Mouse (Mus musculus): ENCODE measurements around the gene Dclk2. TPM values are rescaled to one million over a fixed set of nuclear protein-coding genes. Genes with fewer than 3 reads are reported as not detected.
A peak's percentile ranks its signal among the peaks of the same experiment; 100 is the strongest.

The Dclk2 gene
- polyA plus RNA-seq, 1 experiment from 2014 or later: 14.1 TPM

DNA sequence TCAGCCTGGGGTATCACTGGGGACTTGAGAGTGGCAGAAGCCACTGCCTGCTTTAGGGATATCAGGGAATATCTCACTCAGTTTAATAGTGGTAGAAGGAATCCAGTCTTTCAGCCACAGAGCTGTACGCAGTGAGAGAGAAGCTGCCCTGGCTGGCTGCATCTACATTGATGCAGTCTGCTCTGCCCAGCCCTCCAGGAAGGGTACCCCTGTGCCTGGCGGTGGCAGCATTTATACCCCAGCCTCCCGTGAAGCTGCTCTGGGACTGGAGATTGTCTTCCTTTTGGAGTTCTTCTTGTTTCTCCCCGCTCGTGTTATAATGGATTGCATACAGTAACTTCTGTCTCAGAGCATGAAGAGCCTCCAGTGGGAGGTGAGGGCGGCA is 145.2 kb downstream of the Dclk2 start:
- peaks cover 29% of the 10 kb centered on the region for H3K4me1 ChIP-seq
- H3K27ac ChIP-seq: peak overlapping the region; percentile 75
- peak overlapping the region; percentile 26; the same call in 1 of the 2 replicates for H3K4me2 ChIP-seq
- 52% methylated on average over 6 of the region's 6 CpGs for WGBS
- no peak for ATAC-seq (ENCODE audit: insufficient number of reproducible peaks, insufficient read depth, low FRiP score, low TSS enrichment, low read depth)
- H3K4me3 ChIP-seq: no peak overlapping the region
- H3K9ac ChIP-seq: peak overlapping the region; percentile 32; the same call in 1 of the 2 replicates
- H3K9me3 ChIP-seq: no peaks in the 10 kb centered on the region
- no peaks in the 10 kb centered on the region for H3K27me3 ChIP-seq
- H3K36me3 ChIP-seq: peaks cover 23% of the 10 kb centered on the region

DNA sequence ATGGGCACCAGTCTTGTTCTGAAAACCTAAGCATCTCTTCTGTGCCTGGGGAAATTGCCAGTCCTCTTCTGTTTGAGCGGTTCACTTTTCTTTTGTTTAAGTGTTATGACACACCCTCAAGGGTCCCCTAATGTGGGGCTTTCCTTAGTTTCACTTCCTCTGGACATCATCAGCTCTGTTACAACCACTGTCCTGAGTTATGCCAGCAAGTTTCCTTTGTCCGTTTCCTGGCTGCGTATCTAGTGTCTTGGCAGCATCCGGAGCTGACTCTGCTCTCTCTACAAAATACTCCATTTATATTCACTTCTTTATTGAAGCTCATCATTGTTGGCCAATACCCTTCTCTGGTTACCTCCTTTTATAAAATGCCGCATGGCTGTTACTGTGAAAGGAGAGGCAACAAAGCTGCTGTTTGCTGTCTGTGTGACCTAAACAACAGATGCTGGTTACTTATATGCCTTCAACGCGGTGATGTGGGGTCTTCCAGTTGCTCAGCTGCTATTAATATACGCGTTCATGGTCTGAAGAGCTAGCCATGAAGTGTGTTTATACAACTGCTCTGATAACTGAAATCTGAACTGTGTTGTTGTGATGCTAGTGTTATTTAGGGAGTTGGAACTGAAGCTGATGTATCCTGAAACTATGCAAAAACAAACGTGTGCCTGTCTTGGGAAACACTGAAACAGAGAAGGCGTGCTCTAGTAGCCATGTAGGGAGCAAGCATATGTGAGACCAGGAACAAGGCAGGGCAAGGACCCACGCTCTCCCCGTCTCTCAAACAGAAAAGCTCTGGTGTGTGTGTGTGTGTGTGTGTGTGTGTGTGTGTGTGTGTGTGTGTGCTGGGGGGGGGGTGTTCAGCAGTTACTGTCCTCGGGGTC is 145.8 kb downstream of the Dclk2 start:
- ATAC-seq (ENCODE audit: insufficient number of reproducible peaks, insufficient read depth, low FRiP score, low TSS enrichment, low read depth): no peak
- peaks cover 32% of the 10 kb centered on the region for H3K4me1 ChIP-seq
- 54% methylated on average over 14 of the region's 14 CpGs for WGBS

DNA sequence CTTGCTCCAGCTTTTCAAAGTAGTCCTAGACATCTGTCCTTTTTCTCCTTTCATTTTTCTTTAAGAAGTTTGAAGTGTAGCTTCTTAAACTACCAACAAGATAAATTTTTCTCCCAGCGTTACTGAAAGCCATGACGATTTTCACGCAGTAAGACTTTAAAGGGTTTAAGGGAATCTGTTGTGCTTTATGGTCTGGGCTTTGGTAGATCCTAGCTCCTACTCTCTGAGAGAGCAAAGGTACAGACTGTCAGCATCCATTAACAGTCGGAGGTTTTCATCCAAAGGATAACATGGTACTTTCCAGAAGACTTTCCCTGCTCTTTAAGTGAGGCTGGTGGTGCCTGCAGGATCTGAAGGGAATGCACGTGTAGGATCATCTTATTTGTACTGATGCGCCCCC is 151.7 kb downstream of the Dclk2 start:
- ATAC-seq (ENCODE audit: insufficient number of reproducible peaks, insufficient read depth, low FRiP score, low TSS enrichment, low read depth): no peak
- Histone ChIP-seq H3K9ac (peak overlapping the region; percentile 49; the same call in 1 of the 2 replicates), H3K27me3 (no peaks in the 10 kb centered on the region), H3K36me3 (peaks cover 4% of the 10 kb centered on the region; the same call in 1 of the 2 replicates), H3K27ac (peak overlapping the region; percentile 78), H3K9me3 (no peaks in the 10 kb centered on the region), H3K4me2 (peak overlapping the region; percentile 48), H3K4me1 (peaks cover 21% of the 10 kb centered on the region), H3K4me3 (no peak overlapping the region)
- 33% methylated on average over 6 of the region's 6 CpGs for WGBS

More for the DNA sequence above, 145.8 kb downstream of the Dclk2 start:
- no peaks in the 10 kb centered on the region for H3K27me3 ChIP-seq
- H3K9ac ChIP-seq: no peak overlapping the region
- H3K4me2 ChIP-seq: peak overlapping the region; percentile 26; the same call in 1 of the 2 replicates
- peak overlapping the region; percentile 75 for H3K27ac ChIP-seq
- H3K4me3 ChIP-seq: no peak overlapping the region
- peaks cover 17% of the 10 kb centered on the region for H3K36me3 ChIP-seq
- H3K9me3 ChIP-seq: no peaks in the 10 kb centered on the region

DNA sequence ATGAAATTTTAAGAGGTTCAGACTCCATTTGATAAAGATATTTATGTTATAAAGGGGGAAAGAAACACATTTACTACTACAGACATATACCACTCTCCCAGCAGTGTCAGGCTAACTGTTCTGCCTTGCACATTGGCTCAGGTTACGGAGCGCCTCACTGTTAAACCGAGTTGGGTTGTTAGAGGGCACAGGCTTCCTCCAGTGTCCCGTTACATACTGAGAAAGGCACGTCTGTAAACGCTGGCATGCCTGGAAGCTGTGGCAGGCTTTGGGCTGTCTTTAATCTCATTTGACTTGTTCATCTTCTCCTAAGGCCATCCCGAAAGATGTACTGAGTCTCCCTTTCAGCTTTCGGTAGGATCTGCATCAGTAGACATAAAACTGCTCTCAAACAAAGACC is 152.1 kb downstream of the Dclk2 start:
- peak overlapping the region; percentile 49; the same call in 1 of the 2 replicates for H3K9ac ChIP-seq
- peaks cover 21% of the 10 kb centered on the region for H3K4me1 ChIP-seq
- ATAC-seq (ENCODE audit: insufficient number of reproducible peaks, insufficient read depth, low FRiP score, low TSS enrichment, low read depth): no peak
- WGBS: 5% methylated on average over 8 of the region's 8 CpGs
- H3K4me2 ChIP-seq: peak overlapping the region; percentile 48
- H3K27ac ChIP-seq: peak overlapping the region; percentile 78
- no peaks in the 10 kb centered on the region for H3K27me3 ChIP-seq
- H3K4me3 ChIP-seq: no peak overlapping the region
- H3K36me3 ChIP-seq: peaks cover under 1% of the 10 kb centered on the region; the same call in 1 of the 2 replicates
- no peaks in the 10 kb centered on the region for H3K9me3 ChIP-seq

DNA sequence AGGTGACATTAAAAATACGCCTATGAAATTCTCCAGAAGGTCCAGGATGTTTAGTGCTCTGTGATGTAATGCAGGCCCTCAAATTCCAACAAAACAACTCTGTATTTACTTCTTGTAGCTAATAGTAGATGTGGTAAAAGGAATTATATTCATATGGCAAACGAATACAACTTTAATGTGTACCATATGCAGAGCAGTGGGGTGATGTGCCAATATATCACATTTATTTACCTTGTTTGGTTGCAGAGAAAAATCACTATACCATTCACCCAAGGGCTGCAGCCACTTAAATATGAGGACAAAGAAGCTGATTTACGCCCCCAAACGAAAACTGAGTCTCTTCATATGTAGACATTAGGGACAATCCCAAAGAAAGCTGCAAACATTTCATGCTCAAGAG is 158.2 kb downstream of the Dclk2 start:
- H3K4me1 ChIP-seq: peaks cover 19% of the 10 kb centered on the region
- peak overlapping the region; percentile 90 for H3K27ac ChIP-seq
- WGBS: 46% methylated on average over 4 of the region's 4 CpGs
- H3K27me3 ChIP-seq: no peaks in the 10 kb centered on the region
- peak overlapping the region; percentile 28 for H3K4me2 ChIP-seq
- H3K4me3 ChIP-seq: no peak overlapping the region
- ATAC-seq (ENCODE audit: insufficient number of reproducible peaks, insufficient read depth, low FRiP score, low TSS enrichment, low read depth): 0 out of 2 replicates have a peak, but pooled peaks have one; percentile 27
- no peak overlapping the region for H3K9ac ChIP-seq
- H3K9me3 ChIP-seq: no peaks in the 10 kb centered on the region
- H3K36me3 ChIP-seq: no peaks in the 10 kb centered on the region

DNA sequence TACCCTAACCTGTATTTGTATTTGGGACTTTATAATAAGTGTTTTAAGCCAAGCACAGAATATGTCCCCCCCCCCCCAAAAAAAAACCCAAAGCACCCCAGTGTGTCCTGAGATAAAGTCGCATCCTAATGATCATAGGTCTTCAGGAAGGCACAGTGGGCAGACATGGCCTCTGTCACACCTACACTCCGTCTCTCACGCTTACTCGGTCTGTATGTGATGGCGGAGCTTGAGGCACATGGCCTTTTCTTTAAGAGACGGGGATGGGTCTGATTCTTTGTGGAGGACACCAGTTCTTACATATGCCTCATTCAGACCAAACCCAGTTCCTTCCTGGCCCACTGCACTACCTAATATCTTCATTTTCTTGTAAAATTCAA is 158.6 kb downstream of the Dclk2 start:
- Histone ChIP-seq H3K4me2 (peak overlapping the region; percentile 28), H3K27me3 (no peaks in the 10 kb centered on the region), H3K9ac (no peak overlapping the region), H3K4me3 (no peak overlapping the region), H3K9me3 (no peaks in the 10 kb centered on the region), H3K27ac (peak overlapping the region; percentile 90), H3K4me1 (peaks cover 17% of the 10 kb centered on the region), H3K36me3 (no peaks in the 10 kb centered on the region)
- no peak for ATAC-seq (ENCODE audit: insufficient number of reproducible peaks, insufficient read depth, low FRiP score, low TSS enrichment, low read depth)
- 72% methylated on average over 6 of the region's 6 CpGs for WGBS

DNA sequence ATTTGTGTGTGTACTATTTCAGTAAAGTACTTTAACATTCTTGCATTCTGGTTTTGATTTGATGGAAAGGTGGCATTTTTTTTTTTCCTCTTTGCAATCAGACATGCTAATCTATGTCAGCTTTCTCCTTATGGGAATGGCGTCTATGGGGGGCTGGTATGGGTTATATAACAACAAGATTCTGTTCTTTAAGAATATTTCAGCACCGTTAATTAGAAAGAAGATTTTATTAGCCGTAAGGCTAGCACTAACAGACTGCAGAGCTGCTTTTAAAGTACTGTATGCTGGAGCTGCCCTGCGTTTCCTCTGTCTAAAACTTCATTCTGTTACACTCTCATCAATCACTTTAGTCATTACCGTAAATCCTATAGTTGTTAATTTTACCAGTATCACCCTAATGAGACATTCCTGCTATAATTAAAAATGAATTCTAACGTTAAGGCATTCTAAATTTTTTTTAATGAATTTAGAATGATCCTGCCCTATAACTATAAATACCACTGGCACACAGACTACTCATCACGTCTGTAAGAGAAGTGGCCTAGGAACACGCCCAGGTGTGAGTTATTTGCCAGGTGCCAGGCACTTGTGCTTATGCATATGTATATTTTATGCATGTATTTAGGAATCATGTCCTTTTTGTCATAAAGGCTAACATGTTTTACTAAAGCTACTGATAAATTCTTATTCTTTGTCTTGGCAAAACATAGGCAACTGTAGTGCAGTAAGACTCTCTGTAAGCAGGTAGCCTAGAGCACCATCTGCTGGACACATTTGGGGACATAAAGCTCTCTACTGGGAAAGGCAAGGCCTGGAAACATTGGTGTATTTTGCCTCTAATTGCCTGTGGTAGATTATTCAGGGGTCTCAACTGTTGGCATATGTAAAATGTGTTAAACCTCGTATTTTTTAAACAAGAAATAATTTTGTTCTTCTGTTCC is 159.3 kb downstream of the Dclk2 start:
- peaks cover 18% of the 10 kb centered on the region for H3K4me1 ChIP-seq
- peak overlapping the region; percentile 45 for H3K4me2 ChIP-seq
- H3K27me3 ChIP-seq: no peaks in the 10 kb centered on the region
- ATAC-seq (ENCODE audit: insufficient number of reproducible peaks, insufficient read depth, low FRiP score, low TSS enrichment, low read depth): peak; percentile 78; the same call in 1 of the 2 replicates
- H3K9me3 ChIP-seq: no peaks in the 10 kb centered on the region
- 41% methylated on average over 9 of the region's 9 CpGs for WGBS
- no peak overlapping the region for H3K4me3 ChIP-seq
- peak overlapping the region; percentile 90 for H3K27ac ChIP-seq
- 0 out of 2 replicates have a peak overlapping the region, but pooled peaks have one; percentile 44 for H3K9ac ChIP-seq
- no peaks in the 10 kb centered on the region for H3K36me3 ChIP-seq

DNA sequence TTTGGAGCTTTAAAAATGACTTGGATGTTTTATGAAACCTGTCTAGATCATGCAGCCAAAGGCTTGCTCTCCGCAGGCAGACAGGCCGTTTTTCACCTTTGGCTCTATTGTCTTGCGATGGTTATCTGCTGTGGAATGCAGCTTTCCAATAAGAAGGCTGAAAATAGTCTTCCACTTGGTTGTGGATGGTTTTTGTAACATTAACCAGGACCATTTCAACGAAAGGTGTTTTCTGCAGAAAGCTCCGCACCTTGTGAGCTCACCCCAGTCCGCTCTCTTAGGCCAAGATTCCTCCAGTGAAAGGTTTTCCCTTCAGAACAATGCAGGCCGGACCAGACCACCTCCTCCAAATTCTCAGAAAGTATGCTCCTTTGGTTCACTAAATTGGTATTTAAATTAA is 160.2 kb downstream of the Dclk2 start:
- no peak for ATAC-seq (ENCODE audit: insufficient number of reproducible peaks, insufficient read depth, low FRiP score, low TSS enrichment, low read depth)
- H3K27me3 ChIP-seq: no peaks in the 10 kb centered on the region
- 52% methylated on average over 7 of the region's 7 CpGs for WGBS
- H3K4me1 ChIP-seq: peaks cover 18% of the 10 kb centered on the region
- H3K36me3 ChIP-seq: no peaks in the 10 kb centered on the region
- H3K27ac ChIP-seq: peak overlapping the region; percentile 90
- H3K4me3 ChIP-seq: no peak overlapping the region
- peak overlapping the region; percentile 45 for H3K4me2 ChIP-seq
- H3K9me3 ChIP-seq: no peaks in the 10 kb centered on the region
- peak overlapping the region; percentile 67 for H3K9ac ChIP-seq

DNA sequence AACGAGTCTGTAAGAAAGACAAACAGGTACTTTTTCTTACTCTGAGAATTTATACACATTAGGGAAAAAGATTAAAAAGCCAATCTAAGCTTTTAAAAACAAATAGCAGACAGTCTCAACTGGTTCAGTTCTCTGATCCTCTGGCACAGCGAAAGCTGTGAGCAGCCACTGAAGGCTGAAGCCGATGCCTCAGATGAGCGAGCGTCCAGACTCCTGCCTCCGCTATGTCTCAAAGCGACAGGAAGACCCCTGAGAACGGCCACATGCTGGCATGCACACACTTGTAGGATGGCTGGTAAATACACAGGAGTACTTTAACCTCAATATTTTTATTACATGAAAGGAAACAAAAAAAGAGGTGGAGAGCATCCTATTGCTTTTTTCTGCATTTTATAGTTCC is 160.8 kb downstream of the Dclk2 start:
- Histone ChIP-seq H3K4me2 (peak overlapping the region; percentile 44), H3K4me1 (peaks cover 23% of the 10 kb centered on the region), H3K9ac (peak overlapping the region; percentile 63; the same call in 1 of the 2 replicates), H3K9me3 (no peaks in the 10 kb centered on the region), H3K36me3 (no peaks in the 10 kb centered on the region), H3K27me3 (no peaks in the 10 kb centered on the region), H3K27ac (peak overlapping the region; percentile 87), H3K4me3 (peak overlapping the region; percentile 23)
- 41% methylated on average over 8 of the region's 8 CpGs for WGBS
- no peak for ATAC-seq (ENCODE audit: insufficient number of reproducible peaks, insufficient read depth, low FRiP score, low TSS enrichment, low read depth)

DNA sequence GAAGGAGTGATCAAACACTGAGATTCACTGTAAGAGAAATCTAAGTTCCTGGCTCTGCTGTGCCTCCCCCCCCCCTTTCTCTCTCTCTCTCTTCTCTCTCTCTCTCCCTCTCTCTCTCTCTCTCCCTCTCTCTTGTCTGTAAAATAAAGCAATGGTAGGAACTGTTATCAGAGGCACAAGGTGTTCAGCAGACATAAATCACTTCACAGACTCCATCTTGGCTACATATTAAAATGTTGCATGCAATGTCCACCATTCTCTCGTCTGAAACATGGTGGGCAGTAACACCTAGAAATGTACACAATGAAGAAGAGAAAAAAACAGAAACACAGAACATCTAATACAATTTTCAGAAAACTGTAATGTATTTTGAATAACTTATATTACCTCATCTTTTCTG is 161.3 kb downstream of the Dclk2 start:
- peak overlapping the region; percentile 18; the same call in 1 of the 2 replicates for H3K4me3 ChIP-seq

DNA sequence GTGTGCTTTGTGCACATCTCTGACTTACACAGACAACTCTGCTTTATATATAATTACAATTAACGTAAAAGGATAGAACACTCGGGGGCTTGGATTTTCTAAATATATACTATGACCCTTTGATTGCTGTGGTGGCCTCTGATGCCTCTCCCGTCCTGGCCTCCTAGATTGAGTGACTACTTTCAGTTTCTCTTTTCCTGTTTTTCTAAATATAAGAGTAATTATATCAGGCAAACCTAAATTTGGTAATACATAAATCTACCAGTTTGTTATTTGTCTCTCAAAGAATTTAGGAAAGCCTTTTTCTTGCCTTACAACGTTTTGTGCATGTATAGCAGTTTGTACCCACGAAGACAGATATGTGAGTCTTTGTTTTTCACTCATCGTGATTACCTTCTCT is 161.9 kb downstream of the Dclk2 start:
- whole genome bisulfite sequencing: 48% methylated on average over 6 of the region's 6 CpGs
- Histone ChIP-seq H3K27me3 (no peaks in the 10 kb centered on the region), H3K4me3 (peak overlapping the region; percentile 5), H3K4me1 (peaks cover 31% of the 10 kb centered on the region), H3K27ac (peak overlapping the region; percentile 83), H3K9me3 (no peaks in the 10 kb centered on the region), H3K4me2 (peak overlapping the region; percentile 44), H3K9ac (peak overlapping the region; percentile 59; the same call in 1 of the 2 replicates), H3K36me3 (no peaks in the 10 kb centered on the region)
- no peak for ATAC-seq (ENCODE audit: insufficient number of reproducible peaks, insufficient read depth, low FRiP score, low TSS enrichment, low read depth)

More for the DNA sequence above, 161.3 kb downstream of the Dclk2 start:
- ATAC-seq (ENCODE audit: insufficient number of reproducible peaks, insufficient read depth, low FRiP score, low TSS enrichment, low read depth): no peak
- Histone ChIP-seq H3K4me1 (peaks cover 28% of the 10 kb centered on the region), H3K9ac (peak overlapping the region; percentile 62), H3K9me3 (no peaks in the 10 kb centered on the region), H3K36me3 (no peaks in the 10 kb centered on the region), H3K27me3 (no peaks in the 10 kb centered on the region), H3K27ac (peak overlapping the region; percentile 83), H3K4me2 (peak overlapping the region; percentile 44)
- 62% methylated on average over 1 of the region's 1 CpGs for WGBS

All from embryonic facial prominence, embryonic 13.5 days (tissue).